Mouse (Mus musculus): Measurements from ENCODE around the gene Tkfc.

The Tkfc gene

DNA sequence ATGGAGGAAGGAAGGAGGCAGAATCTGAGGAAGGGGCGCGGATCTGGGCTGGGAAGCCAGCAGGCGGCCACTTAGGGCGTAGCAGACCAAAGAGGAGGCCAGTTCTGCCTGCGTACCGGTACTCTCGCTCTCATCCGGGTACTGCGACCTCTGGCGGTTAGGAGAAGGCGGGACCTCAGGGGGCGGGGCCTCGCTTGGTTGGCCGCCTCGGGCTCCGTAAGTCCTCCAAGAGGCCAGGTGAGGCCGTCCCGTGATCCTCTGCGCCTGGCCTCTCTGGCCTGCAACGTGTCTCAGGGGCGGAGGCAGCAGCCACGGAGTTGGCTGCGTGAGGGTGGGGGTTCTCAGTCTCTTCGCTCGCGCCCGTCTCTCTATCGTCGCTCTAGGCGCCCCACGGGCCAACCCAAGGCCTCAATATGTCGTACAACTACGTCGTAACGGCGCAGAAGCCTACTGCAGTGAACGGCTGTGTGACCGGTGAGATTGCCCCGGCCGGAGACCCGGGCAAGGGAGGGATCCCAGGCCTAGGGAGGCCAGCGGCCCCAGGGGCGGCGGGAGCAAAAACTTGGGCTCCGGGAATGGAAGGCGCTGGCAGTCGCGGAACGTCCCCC is at the start of gene Tkfc, which contains the start of gene Ddb1:
TSS of gene Tkfc (minus strand) at position 362 of the 608 bp plus-strand sequence.
TSS of gene Ddb1 (plus strand) at position 35 of the 608 bp plus-strand sequence.
- peak; percentile 98 to 99 for DNase-seq

- no peak for DNase-seq
Measured at GRCm38 (mm10) chr19:10648156-10648555, 42.7 kb upstream of the Tkfc start.

GRCm38 (mm10) chr19:10645616-10646015 is 40.2 kb upstream of the Tkfc start:
- DNase-seq: no peak

DNA sequence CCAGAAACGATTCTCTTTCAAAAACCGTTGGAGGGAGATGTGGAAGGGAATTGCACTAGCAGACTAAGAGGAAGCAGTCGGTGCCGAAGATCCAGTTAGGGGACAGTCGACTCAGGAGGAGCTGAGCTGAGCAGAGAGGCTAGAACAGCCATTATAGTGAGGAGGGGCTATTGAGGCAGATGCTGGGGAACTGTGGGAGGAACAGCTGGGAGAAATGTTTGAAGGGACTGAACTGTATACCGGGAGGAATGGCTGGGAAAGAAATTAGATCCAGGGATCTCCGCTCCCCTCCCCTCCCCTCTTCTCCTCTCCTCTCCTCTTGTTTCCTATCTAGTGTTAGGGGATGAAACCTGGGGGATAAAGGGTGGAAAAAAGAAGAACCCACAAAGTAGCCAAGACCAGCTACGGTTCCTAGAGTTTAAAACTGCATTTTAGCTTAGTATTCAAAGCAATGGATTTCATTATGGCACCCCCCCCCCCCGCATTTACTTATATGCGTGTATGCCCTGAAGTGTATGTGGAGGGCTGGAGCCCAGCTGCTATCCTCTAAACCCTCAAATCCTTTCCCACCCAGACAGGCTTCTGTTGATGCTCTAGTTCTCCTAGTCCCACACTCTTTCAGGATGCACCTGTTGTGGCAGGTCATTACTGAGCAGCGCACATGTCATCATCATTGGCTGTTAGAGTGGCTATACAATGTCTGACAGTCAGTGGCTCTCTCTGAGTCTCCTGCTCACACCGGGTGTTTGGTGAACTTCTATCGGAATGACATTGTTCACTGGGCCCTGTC is 35.3 kb upstream of the Tkfc start:
- DNase-seq: no peak

GRCm38 (mm10) chr19:10640080-10640479 is 34.6 kb upstream of the Tkfc start:
- no peak for DNase-seq

- no peak for DNase-seq
Measured at GRCm38 (mm10) chr19:10637840-10638239, 32.4 kb upstream of the Tkfc start.

- DNase-seq: peak; percentile 72 to 75
Measured at GRCm38 (mm10) chr19:10634872-10635318, 29.4 kb upstream of the Tkfc start.

DNA sequence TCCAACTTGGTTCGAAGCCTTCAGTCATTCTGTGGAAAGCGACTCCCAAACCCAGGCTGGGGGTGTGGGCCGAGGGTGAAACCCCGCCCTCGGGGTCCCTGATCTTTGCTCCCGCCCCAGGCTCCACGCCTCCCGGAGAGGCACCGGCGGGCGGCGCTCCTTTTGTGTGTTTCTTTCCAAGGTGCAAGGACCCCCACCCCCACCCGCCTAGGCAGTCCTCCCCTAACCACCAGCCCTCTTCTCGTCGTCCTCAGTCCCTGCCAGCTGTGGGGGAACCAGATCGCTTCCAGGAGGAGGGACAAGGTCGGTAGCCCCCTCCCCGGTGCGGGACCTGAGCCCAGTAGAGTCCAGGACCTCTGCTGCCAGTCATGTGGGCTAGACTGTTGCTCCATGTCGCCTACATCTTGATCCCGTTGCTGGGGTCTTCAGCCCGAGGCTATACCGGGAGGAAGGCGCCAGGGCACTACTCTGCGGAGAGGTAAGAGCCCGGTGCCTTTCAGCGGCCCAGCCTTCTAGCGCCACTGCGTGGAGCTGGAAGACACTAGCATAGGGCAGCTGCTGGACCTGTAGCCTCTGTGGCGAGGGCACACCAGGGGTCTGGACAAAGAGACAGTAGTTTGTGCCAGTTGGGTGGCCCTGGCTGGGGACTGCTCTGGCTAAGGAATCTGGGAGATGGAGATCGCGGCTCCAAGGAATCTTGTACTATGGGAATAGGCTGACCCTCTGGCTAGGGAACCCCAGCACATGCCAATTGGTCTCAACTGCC is 28.8 kb upstream of the Tkfc start, which contains the start of gene Vwce:
TSS of gene Vwce (plus strand) at position 108 of the 766 bp plus-strand sequence.
- DNase-seq: peak; percentile 36 to 55

DNA sequence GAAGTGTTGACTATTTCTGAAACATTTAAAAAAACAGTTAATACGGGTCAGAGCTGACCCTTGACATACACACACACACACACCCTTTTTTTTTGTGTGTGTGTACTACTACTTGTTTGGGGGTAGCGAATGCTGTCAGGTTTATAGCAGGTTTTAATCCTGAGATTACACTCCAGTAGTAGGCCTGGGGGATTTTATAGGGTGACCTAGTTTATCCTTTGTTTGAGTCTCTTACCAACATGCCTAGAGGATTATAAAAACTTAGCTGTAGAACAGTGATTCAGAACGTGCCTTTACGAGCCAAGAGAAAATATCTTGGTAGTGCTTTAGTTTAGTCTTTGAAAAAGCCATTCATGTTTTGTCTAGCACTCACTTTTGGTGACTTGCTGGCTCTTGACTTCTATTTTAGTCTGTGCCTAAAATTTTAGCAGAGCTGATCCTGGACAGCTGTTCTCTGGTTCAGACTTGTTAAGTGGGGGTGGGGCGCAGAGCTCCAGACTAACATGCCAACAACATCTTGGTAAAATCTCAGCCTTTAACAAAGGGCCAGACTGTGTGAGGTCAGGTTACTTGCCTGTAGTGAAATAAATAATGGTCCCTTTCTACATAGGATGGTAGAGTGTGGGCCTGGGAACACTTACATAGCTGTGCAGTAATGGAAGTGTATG is 3.3 kb upstream of the Tkfc start:
- no peak for DNase-seq

- no peak for DNase-seq
Measured at GRCm38 (mm10) chr19:10605901-10606622, 608 bp upstream of the Tkfc start.

DNA sequence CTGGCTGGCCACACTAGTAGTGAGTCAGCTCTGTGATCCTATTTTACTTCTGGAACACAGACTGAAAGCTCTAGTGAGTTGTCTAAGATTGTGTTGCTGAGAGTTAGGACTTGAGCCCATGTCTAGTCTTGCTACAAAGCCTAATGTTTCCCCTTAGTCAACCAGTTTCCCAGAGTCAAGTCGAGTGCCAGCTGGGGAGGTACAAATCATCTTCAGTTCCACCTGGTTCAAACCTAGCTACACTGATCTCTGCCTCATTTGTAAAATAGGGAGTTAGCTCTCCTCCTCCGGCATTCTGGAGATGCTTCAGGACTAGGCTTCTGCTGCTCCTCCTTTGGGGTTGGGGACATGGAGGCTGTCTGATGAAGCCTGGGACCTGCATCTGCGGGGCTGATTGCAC is 920 bp downstream of the Tkfc start:
- no peak for DNase-seq

- peak; percentile 84 to 86 for DNase-seq
Measured at GRCm38 (mm10) chr19:10603660-10604523, 1.6 kb downstream of the Tkfc start.

DNA sequence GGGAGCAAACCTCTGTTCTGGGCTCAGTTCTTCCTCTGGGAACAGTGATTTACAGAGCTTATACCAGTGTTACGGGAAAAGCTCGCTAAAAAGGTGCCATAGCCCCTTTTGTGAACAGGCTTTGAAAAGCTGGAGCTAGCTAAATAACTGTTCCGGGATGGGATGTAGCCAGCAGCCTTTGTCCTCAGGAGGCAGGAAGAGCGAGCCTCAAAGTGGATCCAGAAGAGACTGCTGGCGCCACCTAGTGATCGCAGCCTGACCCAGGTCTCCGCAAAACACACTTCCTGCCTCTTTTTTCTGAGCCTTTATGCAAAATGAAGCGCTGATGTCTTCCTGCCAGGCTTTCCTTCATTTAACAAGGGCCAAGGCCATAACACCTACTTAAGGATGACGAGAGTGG is 2.7 kb downstream of the Tkfc start:
- DNase-seq: peak; percentile 86 to 92

GRCm38 (mm10) chr19:10602247-10602769 is 3.1 kb downstream of the Tkfc start:
- no peak for DNase-seq

- no peak for DNase-seq
Measured at GRCm38 (mm10) chr19:10599648-10600047, 5.8 kb downstream of the Tkfc start.

DNA sequence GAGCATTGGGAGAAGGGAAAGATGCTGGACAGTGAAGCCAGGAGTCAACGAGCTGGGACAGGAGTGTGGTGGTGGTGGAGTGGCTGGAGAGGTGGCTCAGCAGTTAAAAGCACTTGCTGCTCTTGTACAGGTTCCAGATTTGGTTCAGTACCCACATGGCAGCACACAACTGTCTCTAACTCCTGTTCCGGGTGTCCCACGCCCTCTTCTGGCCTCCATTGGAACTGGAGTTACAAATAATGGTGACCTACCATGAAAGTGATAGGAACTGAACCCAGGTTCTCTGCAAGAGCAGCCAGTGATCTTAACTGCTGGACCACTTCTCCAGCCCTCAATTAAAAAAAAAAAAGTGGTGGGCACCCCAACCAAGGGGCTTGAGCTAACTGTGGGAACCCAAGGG is 7.3 kb downstream of the Tkfc start:
- DNase-seq: peak in 1 of 2 experiments; percentile 38

GRCm38 (mm10) chr19:10591659-10592377 is 13.6 kb downstream of the Tkfc start:
- no peak for DNase-seq

GRCm38 (mm10) chr19:10590301-10590700 is 15.2 kb downstream of the Tkfc start:
- no peak for DNase-seq

DNA sequence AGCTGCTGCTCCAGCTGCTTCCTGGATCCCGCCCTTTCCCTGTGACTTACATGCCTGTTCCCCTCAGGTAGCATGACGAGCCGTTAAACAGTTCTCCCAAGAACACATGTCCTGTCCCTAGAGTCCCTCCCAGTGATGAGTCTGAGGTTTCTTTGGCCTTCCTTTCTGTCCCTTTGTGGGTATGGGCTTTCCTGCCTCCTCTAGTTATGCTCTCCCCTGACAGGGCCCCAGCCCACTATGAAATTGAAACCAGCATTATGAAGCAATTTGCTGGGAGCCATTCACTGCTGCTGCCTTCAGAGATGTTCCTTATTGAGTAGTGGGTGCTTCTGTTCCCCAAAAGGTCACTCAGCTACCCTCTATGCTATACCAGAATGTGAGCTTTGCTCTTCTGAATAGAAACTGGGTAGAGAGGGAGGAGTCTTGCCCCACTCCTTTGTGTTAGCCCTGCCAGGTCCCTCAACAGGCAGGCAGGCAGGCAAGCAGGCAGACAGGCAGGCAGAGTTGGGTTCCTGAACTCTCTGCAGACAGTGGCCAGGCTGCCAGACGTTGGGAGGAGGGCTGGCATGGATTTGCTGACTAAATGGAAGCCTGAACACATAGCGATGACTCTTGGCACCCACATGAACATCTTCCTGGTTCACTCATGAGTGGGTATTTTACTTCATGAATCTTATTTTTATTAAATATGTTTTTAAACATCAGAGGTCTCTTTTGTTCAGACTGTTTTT is 16.2 kb downstream of the Tkfc start:
- no peak for DNase-seq

Data from kidney, adult 8-10 months (tissue).